Mouse (Mus musculus): ENCODE results near the gene Fkbp9. TPM values are rescaled to one million over a fixed set of nuclear protein-coding genes. Genes with fewer than 3 reads are reported as not detected.
A peak's percentile ranks its signal among the peaks of the same experiment; 100 is the strongest.

The Fkbp9 gene
- polyA plus RNA-seq, 1 experiment = 50.4 TPM

- TF ChIP-seq POLR2A (IDR thresholded peaks at IDR 0.05; ENCODE audit: low read depth, low read length) = no peak
- no peak for TF ChIP-seq CTCF (conservative IDR thresholded peaks at IDR 0.05; ENCODE audit: insufficient read depth, insufficient read length, low read depth, low read length)
- Histone ChIP-seq H3K4me3 (ENCODE audit: insufficient read depth, low read depth, low read length) (peak overlapping the region; percentile 94), H3K27ac (ENCODE audit: insufficient read depth, low read depth, low read length) (0 out of 2 replicates have a peak overlapping the region, but pooled peaks have one; percentile 9), H3K27me3 (replicated peaks; ENCODE audit: control insufficient read depth, insufficient read depth, low read length) (no peaks in the 10 kb centered on the region), H3K4me1 (ENCODE audit: control insufficient read depth, insufficient read depth, low read length) (peaks cover 16% of the 10 kb centered on the region), H3K36me3 (ENCODE audit: control insufficient read depth, insufficient read depth, low read length) (no peaks in the 10 kb centered on the region)
- WGBS = under 1% methylated on average over 16 of the region's 16 CpGs
- DNase-seq = peak; percentile 56
Observed at GRCm38 (mm10) chr6:56796668-56797141, 35.2 kb upstream of the Fkbp9 start.

GRCm38 (mm10) chr6:56797311-56798151, 34.3 kb upstream of the Fkbp9 start, which contains the start of gene Kbtbd2:
Kbtbd2 (minus strand) TSS chr6:56797813.
- peak within 1 kb of the TSS; percentile 98 for H3K27ac ChIP-seq (ENCODE audit: insufficient read depth, low read depth, low read length)
- TF ChIP-seq CTCF (conservative IDR thresholded peaks at IDR 0.05; ENCODE audit: insufficient read depth, insufficient read length, low read depth, low read length) (no peak), POLR2A (IDR thresholded peaks at IDR 0.05; ENCODE audit: low read depth, low read length) (peak; percentile 53)
- no peaks in the 10 kb centered on the region for H3K27me3 ChIP-seq (replicated peaks; ENCODE audit: control insufficient read depth, insufficient read depth, low read length)
- peaks cover 13% of the 10 kb centered on the region for H3K4me1 ChIP-seq (ENCODE audit: control insufficient read depth, insufficient read depth, low read length)
- DNase-seq = peak; percentile 98
- H3K4me3 ChIP-seq (ENCODE audit: insufficient read depth, low read depth, low read length) = peak within 1 kb of the TSS; percentile 94
- WGBS = 2% methylated on average over 98 of the region's 98 CpGs
- H3K36me3 ChIP-seq (ENCODE audit: control insufficient read depth, insufficient read depth, low read length) = no peaks in the 10 kb centered on the region

- Histone ChIP-seq H3K4me1 (ENCODE audit: control insufficient read depth, insufficient read depth, low read length) (peaks cover 13% of the 10 kb centered on the region), H3K27ac (ENCODE audit: insufficient read depth, low read depth, low read length) (peak overlapping the region; percentile 98), H3K4me3 (ENCODE audit: insufficient read depth, low read depth, low read length) (peak overlapping the region; percentile 94), H3K36me3 (ENCODE audit: control insufficient read depth, insufficient read depth, low read length) (no peaks in the 10 kb centered on the region), H3K27me3 (replicated peaks; ENCODE audit: control insufficient read depth, insufficient read depth, low read length) (no peaks in the 10 kb centered on the region)
- WGBS = 9% methylated on average over 8 of the region's 8 CpGs
- TF ChIP-seq POLR2A (IDR thresholded peaks at IDR 0.05; ENCODE audit: low read depth, low read length) (no peak), CTCF (conservative IDR thresholded peaks at IDR 0.05; ENCODE audit: insufficient read depth, insufficient read length, low read depth, low read length) (no peak)
- no peak for DNase-seq
Observed at GRCm38 (mm10) chr6:56798152-56798465, 33.8 kb upstream of the Fkbp9 start.

GRCm38 (mm10) chr6:56805026-56805425, 26.8 kb upstream of the Fkbp9 start:
- 89% methylated on average over 4 of the region's 4 CpGs for WGBS
- no peak for TF ChIP-seq CTCF (conservative IDR thresholded peaks at IDR 0.05; ENCODE audit: insufficient read depth, insufficient read length, low read depth, low read length)
- no peak for TF ChIP-seq POLR2A (IDR thresholded peaks at IDR 0.05; ENCODE audit: low read depth, low read length)
- H3K4me3 ChIP-seq (ENCODE audit: insufficient read depth, low read depth, low read length) = no peak overlapping the region
- no peak for DNase-seq
- no peaks in the 10 kb centered on the region for H3K36me3 ChIP-seq (ENCODE audit: control insufficient read depth, insufficient read depth, low read length)
- no peaks in the 10 kb centered on the region for H3K27me3 ChIP-seq (replicated peaks; ENCODE audit: control insufficient read depth, insufficient read depth, low read length)
- H3K4me1 ChIP-seq (ENCODE audit: control insufficient read depth, insufficient read depth, low read length) = no peaks in the 10 kb centered on the region
- no peak overlapping the region for H3K27ac ChIP-seq (ENCODE audit: insufficient read depth, low read depth, low read length)

- no peaks in the 10 kb centered on the region for H3K4me1 ChIP-seq (ENCODE audit: control insufficient read depth, insufficient read depth, low read length)
- WGBS = 58% methylated on average over 2 of the region's 2 CpGs
- TF ChIP-seq POLR2A (IDR thresholded peaks at IDR 0.05; ENCODE audit: low read depth, low read length) (no peak), CTCF (conservative IDR thresholded peaks at IDR 0.05; ENCODE audit: insufficient read depth, insufficient read length, low read depth, low read length) (no peak)
- no peak overlapping the region for H3K27ac ChIP-seq (ENCODE audit: insufficient read depth, low read depth, low read length)
- no peak overlapping the region for H3K4me3 ChIP-seq (ENCODE audit: insufficient read depth, low read depth, low read length)
- no peaks in the 10 kb centered on the region for H3K27me3 ChIP-seq (replicated peaks; ENCODE audit: control insufficient read depth, insufficient read depth, low read length)
- DNase-seq = no peak
- no peaks in the 10 kb centered on the region for H3K36me3 ChIP-seq (ENCODE audit: control insufficient read depth, insufficient read depth, low read length)
Observed at GRCm38 (mm10) chr6:56806195-56806594, 25.7 kb upstream of the Fkbp9 start.

- peak; percentile 65 for DNase-seq
- Histone ChIP-seq H3K36me3 (ENCODE audit: control insufficient read depth, insufficient read depth, low read length) (no peaks in the 10 kb centered on the region), H3K4me1 (ENCODE audit: control insufficient read depth, insufficient read depth, low read length) (no peaks in the 10 kb centered on the region), H3K4me3 (ENCODE audit: insufficient read depth, low read depth, low read length) (no peak overlapping the region), H3K27ac (ENCODE audit: insufficient read depth, low read depth, low read length) (no peak overlapping the region), H3K27me3 (replicated peaks; ENCODE audit: control insufficient read depth, insufficient read depth, low read length) (no peaks in the 10 kb centered on the region)
- WGBS = 5% methylated on average over 3 of the region's 3 CpGs
- TF ChIP-seq CTCF (conservative IDR thresholded peaks at IDR 0.05; ENCODE audit: insufficient read depth, insufficient read length, low read depth, low read length) = peak; percentile 42
- no peak for TF ChIP-seq POLR2A (IDR thresholded peaks at IDR 0.05; ENCODE audit: low read depth, low read length)
Observed at GRCm38 (mm10) chr6:56808656-56809055, 23.2 kb upstream of the Fkbp9 start.

- no peaks in the 10 kb centered on the region for H3K36me3 ChIP-seq (ENCODE audit: control insufficient read depth, insufficient read depth, low read length)
- 60% methylated on average over 2 of the region's 2 CpGs for WGBS
- no peak overlapping the region for H3K27ac ChIP-seq (ENCODE audit: insufficient read depth, low read depth, low read length)
- H3K4me1 ChIP-seq (ENCODE audit: control insufficient read depth, insufficient read depth, low read length) = no peaks in the 10 kb centered on the region
- no peaks in the 10 kb centered on the region for H3K27me3 ChIP-seq (replicated peaks; ENCODE audit: control insufficient read depth, insufficient read depth, low read length)
- DNase-seq = no peak
- H3K4me3 ChIP-seq (ENCODE audit: insufficient read depth, low read depth, low read length) = no peak overlapping the region
- TF ChIP-seq POLR2A (IDR thresholded peaks at IDR 0.05; ENCODE audit: low read depth, low read length) = no peak
- no peak for TF ChIP-seq CTCF (conservative IDR thresholded peaks at IDR 0.05; ENCODE audit: insufficient read depth, insufficient read length, low read depth, low read length)
Observed at GRCm38 (mm10) chr6:56813332-56813731, 18.5 kb upstream of the Fkbp9 start.

Measured in kidney, adult 2 months (tissue).